Comparison of ENCODE assay signal across 35 mouse cellular contexts in genomic region chr16:23472046-23472445, GRCm38 (mm10). TPM values are rescaled to one million over a fixed set of nuclear protein-coding genes. Genes with fewer than 3 reads are reported as not detected.
"Had no signal": no experiment of that assay in that cellular context is flagged by ENCODE, and none has a peak within 500 bp of the region (broad histone marks: within the 10 kb centered on the region; RNA-seq: fewer than 3 reads in every experiment).

No protein-coding gene starts in this region.

- H3K27me3 ChIP-seq: heart, embryonic 12.5 days; hindbrain, embryonic 12.5 days; intestine, embryonic 15.5 days; limb, embryonic 12.5 days; liver, embryonic 13.5 days; liver, embryonic 15.5 days had no signal

- H3K4me2 ChIP-seq: heart, embryonic 12.5 days; hindbrain, embryonic 12.5 days; hindbrain, embryonic 14.5 days; intestine, embryonic 15.5 days; limb, embryonic 12.5 days; liver, embryonic 13.5 days; liver, embryonic 15.5 days had no signal

- DNase-seq: gastrocnemius, adult 2 months; gastrocnemius, postnatal 10 days; gastrocnemius, postnatal 25 days; heart, adult 18-20 months; heart, postnatal 10 days; heart, postnatal 4 days; kidney, adult 18-20 months; kidney, adult 8-10 months; kidney, postnatal 10 days; kidney, postnatal 25 days; kidney, postnatal 4 days; liver, embryonic 13.5 days; liver, postnatal 0 days had no signal

- ATAC-seq: hindbrain, embryonic 16.5 days; inflammation-experienced regulatory T-cells, adult 6 months; intestine, embryonic 15.5 days; intestine, postnatal 0 days; liver, postnatal 0 days had no signal

- H3K9ac ChIP-seq: heart, embryonic 12.5 days; hindbrain, embryonic 12.5 days; hindbrain, embryonic 14.5 days; intestine, embryonic 15.5 days; limb, embryonic 12.5 days; liver, embryonic 13.5 days; liver, embryonic 15.5 days; liver, postnatal 0 days had no signal

- H3K4me3 ChIP-seq: gastrocnemius, adult 2 months; heart, embryonic 10.5 days; heart, embryonic 12.5 days; hindbrain, embryonic 10.5 days; hindbrain, embryonic 12.5 days; intestine, embryonic 15.5 days; layer of hippocampus, adult 2 months; left cerebral cortex, adult 2 months; limb, embryonic 10.5 days; limb, embryonic 12.5 days; liver, embryonic 13.5 days; liver, embryonic 15.5 days had no signal

- H3K36me3 ChIP-seq: heart, embryonic 10.5 days; heart, embryonic 12.5 days; intestine, embryonic 15.5 days; limb, embryonic 10.5 days; limb, embryonic 12.5 days had no signal

- H3K4me1 ChIP-seq: hindbrain, embryonic 10.5 days; hindbrain, embryonic 12.5 days; intestine, embryonic 15.5 days; limb, embryonic 10.5 days; limb, embryonic 12.5 days; liver, embryonic 13.5 days; liver, embryonic 15.5 days had no signal

- H3K27ac ChIP-seq: gastrocnemius, adult 2 months; heart, embryonic 10.5 days; hindbrain, embryonic 10.5 days; hindbrain, embryonic 12.5 days; hindbrain, embryonic 14.5 days; intestine, embryonic 15.5 days; layer of hippocampus, adult 2 months; left cerebral cortex, adult 2 months; limb, embryonic 10.5 days; limb, embryonic 12.5 days; liver, embryonic 13.5 days; liver, embryonic 15.5 days had no signal

- H3K9me3 ChIP-seq: heart, embryonic 10.5 days; heart, embryonic 12.5 days; hindbrain, embryonic 10.5 days; hindbrain, embryonic 12.5 days; intestine, embryonic 15.5 days; limb, embryonic 10.5 days; limb, embryonic 12.5 days; liver, embryonic 13.5 days; liver, embryonic 15.5 days had no signal

RNA-seq across cellular contexts. Expression of gene Rtp1, which starts 43.1 kb away (rescaled TPM):
- total RNA-seq: gastrocnemius, adult 2 months; gastrocnemius, postnatal 10 days; gastrocnemius, postnatal 25 days; gastrocnemius, postnatal 4 days; granulocyte monocyte progenitor cell, adult 5-6 weeks; heart, adult 18-20 months; heart, adult 8-10 months; heart, postnatal 10 days; heart, postnatal 25 days; heart, postnatal 4 days had no signal
- polyA plus RNA-seq: heart, embryonic 10.5 days; heart, embryonic 12.5 days; heart, embryonic 14.5 days; heart, embryonic 16.5 days; hindbrain, embryonic 10.5 days; hindbrain, embryonic 12.5 days; hindbrain, embryonic 14.5 days; inflammation-experienced regulatory T-cells, adult 6 months; intestine, embryonic 15.5 days; intestine, postnatal 0 days; kidney, embryonic 14.5 days; limb, embryonic 10.5 days; limb, embryonic 12.5 days; limb, embryonic 14.5 days; liver, embryonic 13.5 days; liver, embryonic 15.5 days; liver, postnatal 0 days had no signal

RNA-seq across cellular contexts. Expression of gene Masp1, which starts 48.6 kb away (rescaled TPM):
- total RNA-seq: granulocyte monocyte progenitor cell, adult 5-6 weeks had no signal
- polyA plus RNA-seq: inflammation-experienced regulatory T-cells, adult 6 months had no signal
